Mouse (Mus musculus): ENCODE results near the gene Mycbp2. TPM values are rescaled to one million over a fixed set of nuclear protein-coding genes. Genes with fewer than 3 reads are reported as not detected.

Mycbp2 gene
- polyA plus RNA-seq, 2 experiments = 7.0 to 8.2 TPM

DNA sequence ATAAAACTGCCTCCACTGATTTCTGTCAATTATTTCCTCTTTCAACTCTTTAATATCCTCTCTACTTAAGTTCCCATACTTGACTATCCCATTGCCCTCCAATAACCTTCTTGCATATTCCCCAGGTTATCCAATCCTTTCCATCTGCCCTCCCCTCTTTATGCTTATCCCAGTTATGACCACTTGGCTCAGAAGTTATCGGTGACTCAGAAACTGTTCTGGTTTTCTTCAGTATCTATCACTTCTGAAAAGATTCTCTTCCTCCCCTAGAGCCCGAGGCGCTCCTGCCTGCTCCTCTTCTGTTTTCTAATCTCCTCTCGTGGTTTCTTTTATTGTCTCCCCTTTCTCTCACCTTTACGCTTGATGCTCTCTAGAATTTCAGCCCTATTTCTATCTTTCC lies 2.8 kb downstream of the Mycbp2 start:
- DNase-seq (ENCODE audit: low read depth in 3 of 3, low spot score in 3 of 3) = no peak
- H3K4me1 ChIP-seq (replicated peaks; ENCODE audit: control insufficient read depth in 2 of 2, insufficient read depth in 2 of 2, low read length in 1 of 2) = peaks cover 26 to 27% of the 10 kb centered on the region in 2 experiments

DNA sequence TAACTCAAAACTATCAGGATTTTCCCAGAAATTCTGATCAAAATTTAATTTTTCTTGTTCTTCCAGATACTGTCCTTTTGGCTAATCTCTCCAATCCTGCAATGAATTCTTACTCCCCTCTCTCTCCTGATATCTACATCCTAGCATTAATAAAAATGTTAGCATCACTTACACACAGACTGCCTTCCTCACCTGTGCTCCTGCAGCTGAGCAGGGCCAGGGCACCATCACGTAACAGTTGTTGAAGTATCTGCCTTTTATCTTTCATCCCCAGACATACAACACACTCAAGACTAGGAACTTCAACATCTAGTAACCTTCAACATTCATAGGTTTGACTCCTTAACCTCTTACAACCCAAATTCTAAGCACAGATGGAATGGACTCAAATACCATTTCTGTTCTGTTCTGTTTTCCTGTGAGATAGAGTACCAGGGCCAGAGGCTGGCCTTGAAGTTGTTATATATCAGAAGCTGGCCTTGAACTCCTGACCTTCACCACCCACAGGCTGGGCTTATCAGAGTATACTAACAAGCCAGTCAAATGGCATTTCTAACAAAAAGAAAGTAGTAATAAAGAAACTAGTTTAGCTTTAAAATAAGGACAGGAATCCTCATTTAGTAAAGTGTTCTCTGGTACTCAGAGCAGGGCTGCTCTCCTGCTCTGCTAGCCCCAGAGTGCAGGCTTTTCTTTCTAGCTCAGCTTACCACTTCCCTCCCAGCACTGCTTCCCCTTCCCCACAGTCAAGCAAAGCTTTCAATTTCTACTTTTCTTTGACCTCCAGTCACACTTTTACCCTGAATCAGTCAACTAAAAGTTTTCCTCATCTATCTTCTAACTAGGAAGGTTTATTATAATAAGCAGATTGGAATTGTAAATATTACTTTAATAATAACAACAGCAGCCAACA lies 5.0 kb downstream of the Mycbp2 start:
- peaks cover 18% of the 10 kb centered on the region in 2 experiments for H3K4me1 ChIP-seq (replicated peaks; ENCODE audit: control insufficient read depth in 2 of 2, insufficient read depth in 2 of 2, low read length in 1 of 2)
- 12% methylated on average over 1 of the region's 1 CpGs for WGBS (ENCODE audit: insufficient replicate concordance)
- no peak overlapping the region for H3K27ac ChIP-seq
- TF ChIP-seq EP300 (IDR thresholded peaks at IDR 0.05; ENCODE audit: low read depth) = no peak
- TF ChIP-seq CTCF (IDR thresholded peaks at IDR 0.05; ENCODE audit: low read depth) = no peak
- DNase-seq (ENCODE audit: low read depth in 3 of 3, low spot score in 3 of 3) = no peak
- no peak for ATAC-seq (ENCODE audit: insufficient read depth)
- H3K4me3 ChIP-seq (ENCODE audit: insufficient read depth in 1 of 2, low read depth in 2 of 2, low read length in 2 of 2) = no peak overlapping the region
- no peaks in the 10 kb centered on the region for H3K36me3 ChIP-seq (replicated peaks; ENCODE audit: control insufficient read depth, insufficient read depth, low read depth)
- 0 out of 2 replicates have a peak overlapping the region, but pooled peaks have one; percentile 4 for H3K4me2 ChIP-seq (ENCODE audit: low read depth)
- no peaks in the 10 kb centered on the region for H3K9me3 ChIP-seq (ENCODE audit: control insufficient read depth, low read length)
- H3K27me3 ChIP-seq (ENCODE audit: control insufficient read depth, insufficient read depth, low read length) = no peaks in the 10 kb centered on the region
- H3K9ac ChIP-seq (replicated peaks) = no peak overlapping the region

More for the DNA sequence above, 2.8 kb downstream of the Mycbp2 start:
- Histone ChIP-seq H3K9ac (replicated peaks) (no peak overlapping the region), H3K27ac (no peak overlapping the region), H3K4me2 (ENCODE audit: low read depth) (peak overlapping the region; percentile 22), H3K9me3 (ENCODE audit: control insufficient read depth, low read length) (no peaks in the 10 kb centered on the region), H3K36me3 (replicated peaks; ENCODE audit: control insufficient read depth, insufficient read depth, low read depth) (no peaks in the 10 kb centered on the region), H3K27me3 (ENCODE audit: control insufficient read depth, insufficient read depth, low read length) (no peaks in the 10 kb centered on the region), H3K4me3 (ENCODE audit: insufficient read depth in 1 of 2, low read depth in 2 of 2, low read length in 2 of 2) (no peak overlapping the region)
- ATAC-seq (ENCODE audit: insufficient read depth) = no peak
- 22% methylated on average over 5 of the region's 5 CpGs for WGBS (ENCODE audit: insufficient replicate concordance)
- TF ChIP-seq EP300 (IDR thresholded peaks at IDR 0.05; ENCODE audit: low read depth) (no peak), CTCF (IDR thresholded peaks at IDR 0.05; ENCODE audit: low read depth) (no peak)

DNA sequence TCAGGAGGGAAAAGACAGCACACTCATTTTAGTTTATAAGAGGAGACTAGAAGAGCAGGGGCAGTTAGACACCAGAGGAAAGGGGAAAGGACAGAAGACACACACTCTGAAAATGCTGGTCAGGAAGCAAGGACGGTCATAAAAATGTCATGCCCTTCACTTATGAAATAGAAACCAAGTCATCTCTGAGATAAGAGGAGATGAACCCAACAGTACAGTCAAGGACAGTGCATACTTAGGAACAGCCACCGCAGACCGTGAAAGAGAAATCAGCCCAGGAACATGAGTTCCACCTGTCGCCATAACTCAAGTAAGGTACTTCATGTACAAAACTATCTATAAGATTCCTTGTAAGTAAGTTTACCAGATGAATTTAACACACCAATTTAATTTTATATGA lies 33.7 kb downstream of the Mycbp2 start:
- Histone ChIP-seq H3K4me2 (ENCODE audit: low read depth) (no peak overlapping the region), H3K4me1 (replicated peaks; ENCODE audit: control insufficient read depth in 2 of 2, insufficient read depth in 2 of 2, low read length in 1 of 2) (no peaks in the 10 kb centered on the region), H3K4me3 (ENCODE audit: insufficient read depth in 1 of 2, low read depth in 2 of 2, low read length in 2 of 2) (no peak overlapping the region), H3K9me3 (ENCODE audit: control insufficient read depth, low read length) (no peaks in the 10 kb centered on the region), H3K36me3 (replicated peaks; ENCODE audit: control insufficient read depth, insufficient read depth, low read depth) (peaks cover 17% of the 10 kb centered on the region), H3K9ac (replicated peaks) (no peak overlapping the region), H3K27ac (no peak overlapping the region), H3K27me3 (ENCODE audit: control insufficient read depth, insufficient read depth, low read length) (no peaks in the 10 kb centered on the region)
- no peak for DNase-seq (ENCODE audit: low read depth in 3 of 3, low spot score in 3 of 3)
- TF ChIP-seq CTCF (IDR thresholded peaks at IDR 0.05; ENCODE audit: low read depth) (no peak), EP300 (IDR thresholded peaks at IDR 0.05; ENCODE audit: low read depth) (no peak)
- ATAC-seq (ENCODE audit: insufficient read depth) = no peak
- 87% methylated on average over 4 of the region's 4 CpGs for WGBS (ENCODE audit: insufficient replicate concordance)

DNA sequence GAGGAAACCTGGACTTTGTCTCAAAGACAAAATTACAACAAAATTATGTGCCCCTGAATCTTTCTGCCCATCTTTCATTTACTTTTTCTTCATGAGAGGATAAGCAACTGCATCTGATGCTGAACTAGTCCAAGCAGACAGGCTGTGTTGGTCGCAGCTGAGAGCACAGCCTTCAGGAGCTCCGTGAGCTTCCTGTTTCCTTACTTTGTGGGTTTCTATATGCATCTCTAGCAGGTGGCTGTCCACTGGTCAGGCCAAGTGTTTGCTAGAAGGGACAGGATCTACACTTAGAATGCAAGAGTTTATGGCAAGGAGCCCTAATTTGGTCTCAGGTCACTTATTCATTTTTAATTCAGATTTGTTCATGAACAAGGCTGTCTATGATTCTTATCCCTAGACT lies 50.4 kb downstream of the Mycbp2 start:
- TF ChIP-seq CTCF (IDR thresholded peaks at IDR 0.05; ENCODE audit: low read depth) (no peak), EP300 (IDR thresholded peaks at IDR 0.05; ENCODE audit: low read depth) (no peak)
- no peaks in the 10 kb centered on the region; the same call in 1 of the 2 replicates for H3K36me3 ChIP-seq (replicated peaks; ENCODE audit: control insufficient read depth, insufficient read depth, low read depth)

DNA sequence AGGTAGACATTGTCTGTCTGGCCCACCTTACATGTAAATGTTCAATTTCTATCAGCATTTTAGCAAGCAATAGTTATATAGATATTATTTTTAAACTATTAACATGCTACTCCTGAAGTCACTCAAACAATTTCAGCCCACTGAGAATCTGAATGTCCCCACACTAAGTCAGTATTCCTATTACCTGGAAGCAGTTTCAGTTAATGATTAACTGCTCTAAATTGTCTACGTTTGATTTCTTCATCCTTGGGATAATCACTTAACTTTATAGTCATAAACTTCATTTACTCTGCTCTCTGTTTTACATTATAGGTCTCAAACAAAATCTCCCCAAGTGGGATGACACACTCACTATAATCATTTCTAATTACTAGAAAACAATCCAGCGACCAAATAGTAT lies 60.0 kb downstream of the Mycbp2 start:
- no peaks in the 10 kb centered on the region for H3K9me3 ChIP-seq (ENCODE audit: control insufficient read depth, low read length)
- no peak for ATAC-seq (ENCODE audit: insufficient read depth)
- no peak overlapping the region for H3K27ac ChIP-seq
- no peaks in the 10 kb centered on the region for H3K4me1 ChIP-seq (replicated peaks; ENCODE audit: control insufficient read depth in 2 of 2, insufficient read depth in 2 of 2, low read length in 1 of 2)
- H3K4me3 ChIP-seq (ENCODE audit: insufficient read depth in 1 of 2, low read depth in 2 of 2, low read length in 2 of 2) = no peak overlapping the region
- 69% methylated on average over 2 of the region's 2 CpGs for WGBS (ENCODE audit: insufficient replicate concordance)
- H3K27me3 ChIP-seq (ENCODE audit: control insufficient read depth, insufficient read depth, low read length) = no peaks in the 10 kb centered on the region
- peaks cover 4% of the 10 kb centered on the region; the same call in 1 of the 2 replicates for H3K36me3 ChIP-seq (replicated peaks; ENCODE audit: control insufficient read depth, insufficient read depth, low read depth)
- no peak overlapping the region for H3K4me2 ChIP-seq (ENCODE audit: low read depth)
- DNase-seq (ENCODE audit: low read depth in 3 of 3, low spot score in 3 of 3) = no peak
- TF ChIP-seq EP300 (IDR thresholded peaks at IDR 0.05; ENCODE audit: low read depth) (no peak), CTCF (IDR thresholded peaks at IDR 0.05; ENCODE audit: low read depth) (no peak)
- no peak overlapping the region for H3K9ac ChIP-seq (replicated peaks)

More for the DNA sequence above, 50.4 kb downstream of the Mycbp2 start:
- WGBS (ENCODE audit: insufficient replicate concordance) = 83% methylated on average over 2 of the region's 2 CpGs
- DNase-seq (ENCODE audit: low read depth in 3 of 3, low spot score in 3 of 3) = no peak
- ATAC-seq (ENCODE audit: insufficient read depth) = no peak
- Histone ChIP-seq H3K4me2 (ENCODE audit: low read depth) (no peak overlapping the region), H3K9me3 (ENCODE audit: control insufficient read depth, low read length) (no peaks in the 10 kb centered on the region), H3K27me3 (ENCODE audit: control insufficient read depth, insufficient read depth, low read length) (no peaks in the 10 kb centered on the region), H3K9ac (replicated peaks) (no peak overlapping the region), H3K4me1 (replicated peaks; ENCODE audit: control insufficient read depth in 2 of 2, insufficient read depth in 2 of 2, low read length in 1 of 2) (no peaks in the 10 kb centered on the region), H3K4me3 (ENCODE audit: insufficient read depth in 1 of 2, low read depth in 2 of 2, low read length in 2 of 2) (no peak overlapping the region), H3K27ac (no peak overlapping the region)
